Mouse (Mus musculus): ENCODE data around the gene Hrc.

The Hrc gene

DNA sequence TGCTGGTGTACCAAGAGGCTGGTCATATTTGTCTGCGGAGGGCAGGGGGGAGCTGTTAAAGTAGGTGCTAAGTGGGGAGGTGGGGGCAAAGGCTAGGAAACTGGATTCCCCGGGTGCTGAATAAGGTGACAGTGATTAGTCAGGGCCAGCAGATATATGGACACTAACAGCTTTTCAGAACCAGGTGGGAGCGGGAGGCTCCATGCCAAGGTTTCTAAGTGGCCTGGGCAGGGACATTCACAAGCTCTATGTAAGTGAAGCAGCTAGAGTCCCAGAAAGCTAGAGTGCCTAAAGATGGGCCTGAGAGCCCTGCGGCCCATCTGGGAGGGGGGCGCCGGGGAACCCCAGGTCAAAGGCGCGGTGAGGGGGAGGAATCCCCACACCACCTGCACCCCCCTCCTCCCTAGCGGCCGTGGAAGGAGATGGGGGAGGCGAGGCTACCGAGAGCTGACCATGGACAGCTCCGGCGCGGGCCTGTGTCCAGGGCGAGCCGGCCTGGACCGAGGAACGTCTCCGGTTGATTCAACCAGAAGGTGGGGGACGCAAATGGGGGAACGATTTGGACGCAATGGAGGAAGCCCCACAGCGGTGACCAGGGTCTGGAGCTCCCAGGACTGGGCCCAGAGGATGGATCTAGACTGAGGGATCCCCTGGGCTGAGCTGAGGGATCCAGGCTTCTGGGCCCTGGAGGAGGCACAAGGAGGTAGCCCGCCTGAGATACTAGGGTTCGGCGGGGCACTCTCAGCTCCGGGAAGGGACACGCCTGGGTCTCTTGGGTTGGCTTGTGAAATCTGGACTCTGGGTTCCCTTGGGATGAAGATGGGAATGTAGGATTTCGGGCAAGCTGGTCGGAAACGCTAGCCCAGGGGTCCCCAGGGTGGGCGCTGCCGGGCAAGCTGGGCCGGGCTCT is 30.9 kb downstream of the Hrc start:
- peak; percentile 67 for DNase-seq (ENCODE audit: low spot score)

DNA sequence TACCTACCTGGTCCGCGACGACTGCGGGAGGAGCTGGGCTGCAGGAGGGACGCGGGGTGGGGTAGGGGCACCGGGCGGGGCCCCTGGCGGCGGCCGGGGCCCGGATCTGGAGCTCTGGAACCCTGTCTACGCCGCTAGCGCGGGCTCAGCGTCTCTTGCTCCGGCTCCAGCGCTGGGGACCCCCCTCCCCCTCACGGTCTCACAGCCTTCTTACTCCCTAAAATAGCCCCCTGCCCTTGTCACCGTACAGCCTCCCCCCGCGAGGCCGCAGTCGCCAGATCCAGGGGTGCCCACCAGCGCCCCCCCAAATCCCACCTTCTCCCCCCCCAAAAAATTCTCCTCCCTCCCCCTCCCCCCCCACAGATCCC is 31.5 kb downstream of the Hrc start, which contains the start of gene Ppfia3:
Gene Ppfia3, minus strand, starts transcription at position 368 of the 368 bp plus-strand sequence.
- no peak for DNase-seq (ENCODE audit: low spot score)

DNA sequence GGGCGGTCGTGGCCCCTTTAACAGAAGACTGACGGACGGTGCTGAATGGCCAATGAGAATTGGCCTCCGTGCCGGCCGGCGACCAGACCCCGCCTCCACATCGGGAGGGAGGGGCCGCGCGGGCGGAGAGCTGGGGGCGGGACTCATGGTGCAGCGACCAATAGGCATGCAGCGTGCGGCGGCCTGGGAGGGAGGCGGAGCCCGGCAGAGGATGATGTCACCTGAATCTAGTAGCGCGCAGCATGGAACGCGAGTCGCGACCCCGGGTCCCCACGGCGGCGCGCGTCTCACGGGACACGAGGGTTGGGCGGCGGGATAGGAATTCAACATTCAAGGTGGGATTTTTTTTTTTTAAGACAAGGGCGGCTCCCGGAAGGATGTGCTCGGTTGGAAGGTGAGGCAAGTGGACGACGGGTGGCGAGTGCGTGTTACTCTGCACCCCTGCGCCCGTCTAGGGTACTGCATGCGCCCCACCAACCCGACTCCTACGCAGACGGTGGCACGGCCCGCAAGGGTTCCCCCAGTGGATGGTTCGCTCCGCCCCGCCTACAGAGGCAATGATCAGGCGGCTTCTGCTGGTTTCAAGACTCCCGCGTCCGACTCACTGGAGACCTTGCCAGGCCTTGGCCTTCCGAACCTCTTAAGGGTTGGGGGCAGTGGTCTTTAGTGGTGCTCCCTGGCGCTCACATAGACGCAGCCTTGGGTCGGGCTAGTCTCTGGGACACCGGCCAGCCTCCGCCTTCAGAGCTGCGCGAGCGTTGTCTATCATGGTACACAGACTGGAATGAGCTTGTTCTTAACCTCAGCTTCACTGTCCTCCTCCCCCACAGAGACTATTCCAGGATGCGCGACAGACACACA is 32.2 kb downstream of the Hrc start:
- peak; percentile 96 for DNase-seq (ENCODE audit: low spot score)

DNA sequence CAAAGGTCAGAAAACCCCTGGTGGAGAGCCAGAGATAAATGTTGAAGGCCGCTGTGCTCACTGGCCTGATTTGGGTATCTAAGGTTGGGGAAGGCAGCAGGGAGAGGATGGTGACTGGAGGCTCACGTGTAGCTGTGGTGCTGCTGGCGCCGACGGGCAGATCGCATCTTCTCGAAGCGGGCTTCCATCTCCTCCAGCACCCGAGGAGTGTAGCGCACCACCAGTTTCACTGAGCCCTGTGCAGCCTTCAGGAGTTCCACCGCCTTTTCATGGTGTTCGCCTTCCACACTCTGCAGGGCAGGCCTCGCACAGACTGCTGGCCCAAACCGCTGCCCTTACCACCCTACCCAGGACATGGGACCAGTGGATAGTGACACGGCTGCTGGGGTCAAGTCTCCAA is 33.1 kb downstream of the Hrc start:
- no peak for DNase-seq (ENCODE audit: low spot score)

DNA sequence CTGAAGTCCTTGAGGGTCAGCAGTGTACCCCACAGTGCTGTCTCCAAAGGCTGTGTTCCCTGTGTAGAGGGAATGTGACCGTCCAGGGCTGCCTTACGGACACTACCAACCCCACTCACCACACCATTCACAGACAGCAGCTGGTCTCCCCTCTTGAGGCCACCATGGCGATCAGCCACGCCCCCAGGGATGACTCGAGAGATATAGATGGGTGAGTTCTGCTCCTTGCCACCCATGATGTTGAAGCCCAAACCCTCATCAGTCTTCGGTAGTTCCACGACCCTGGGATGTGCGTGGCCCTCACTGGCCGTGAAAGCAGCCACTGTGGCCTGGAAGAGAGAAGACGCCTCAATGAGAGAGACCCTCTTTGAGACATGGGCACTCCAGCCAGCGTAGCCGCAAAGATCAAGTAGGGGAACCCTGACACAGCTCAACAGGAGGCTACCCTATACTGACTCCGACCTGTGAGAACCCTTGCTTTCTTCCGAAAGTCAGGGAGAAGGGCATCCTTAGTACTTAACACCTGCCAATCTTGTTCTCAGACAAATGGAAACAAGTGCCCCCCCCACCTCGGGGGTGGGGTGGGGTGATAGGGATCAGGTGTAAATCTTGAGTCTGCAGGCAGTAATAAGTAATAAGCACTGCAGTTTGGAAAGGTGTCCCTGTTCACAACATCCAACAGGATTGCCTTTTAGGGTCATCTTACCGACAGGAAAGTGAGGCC is 34.1 kb downstream of the Hrc start:
- DNase-seq (ENCODE audit: low spot score) = no peak

DNA sequence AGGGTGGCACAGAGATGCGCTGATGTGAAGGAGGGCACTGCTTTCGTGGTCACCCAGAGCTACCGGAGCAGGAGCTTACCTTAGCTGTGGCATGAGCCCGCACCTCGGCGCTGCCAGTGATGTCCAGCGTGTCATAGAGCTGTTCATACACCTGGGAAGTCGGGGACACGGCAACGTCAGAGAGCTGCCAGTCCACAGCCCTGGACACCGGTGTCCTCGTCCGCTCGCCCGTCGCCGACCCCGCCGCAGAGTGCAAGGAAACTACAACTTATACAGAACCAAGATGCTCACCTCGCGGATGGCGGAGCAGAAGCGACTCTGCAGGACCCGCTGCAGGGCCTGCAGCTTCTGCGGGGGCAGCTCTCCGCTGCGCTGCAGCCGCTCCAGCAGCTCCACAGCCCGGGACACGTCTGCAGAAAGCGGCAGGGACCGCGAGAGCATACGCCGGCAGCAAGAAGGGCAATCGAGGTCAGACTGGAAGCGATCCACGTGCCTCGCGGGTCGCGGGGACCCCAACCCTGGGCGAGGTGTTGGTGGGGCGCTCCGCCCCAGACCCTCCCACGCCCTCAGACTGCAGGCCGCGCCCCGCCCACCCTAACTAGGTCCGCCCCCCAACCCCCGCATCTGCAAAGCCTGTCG is 34.9 kb downstream of the Hrc start:
- DNase-seq (ENCODE audit: low spot score) = no peak

DNA sequence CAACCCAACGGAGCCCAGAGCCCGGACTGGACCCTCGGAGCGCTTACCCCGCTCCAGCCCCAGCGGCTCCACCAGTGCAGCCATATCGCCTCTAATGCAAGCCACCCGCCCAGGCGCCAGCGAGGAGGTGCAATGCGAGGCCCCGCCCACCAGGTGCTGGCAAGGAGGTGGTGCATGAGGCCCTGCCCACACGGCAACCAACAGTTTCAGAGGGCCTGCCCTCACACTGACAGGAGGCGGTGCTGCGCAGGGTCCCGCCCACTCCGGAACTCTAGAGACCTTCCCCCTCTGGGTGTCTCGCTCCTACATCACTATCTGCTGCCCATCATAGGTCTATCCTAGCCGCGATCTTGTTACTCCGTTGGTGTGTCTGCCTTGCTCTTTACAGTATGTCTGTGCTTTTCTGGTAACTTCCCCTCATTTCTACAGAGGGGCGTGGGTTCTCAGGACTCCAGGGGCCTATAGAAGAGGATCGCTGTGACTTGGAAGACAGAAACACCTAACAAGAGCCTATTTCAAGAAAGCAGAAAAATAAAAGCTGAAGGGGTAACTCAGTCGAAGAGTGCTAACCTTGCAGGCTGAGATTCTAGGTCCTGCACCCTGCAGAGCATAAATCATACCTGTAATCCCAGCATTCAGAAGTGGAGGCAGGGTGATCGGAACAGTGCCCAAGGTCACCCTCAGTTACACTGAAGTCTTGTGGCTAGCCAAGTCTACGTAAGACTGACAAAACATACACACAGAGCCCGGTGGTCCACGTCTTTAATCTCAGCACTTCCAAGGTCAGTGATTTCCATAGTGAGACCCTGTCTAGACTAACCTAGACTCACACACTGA is 35.6 kb downstream of the Hrc start, which contains the start of gene Lin7b:
Gene Lin7b, minus strand, starts transcription at position 109 of the 837 bp plus-strand sequence.
- DNase-seq (ENCODE audit: low spot score) = peak; percentile 92

DNA sequence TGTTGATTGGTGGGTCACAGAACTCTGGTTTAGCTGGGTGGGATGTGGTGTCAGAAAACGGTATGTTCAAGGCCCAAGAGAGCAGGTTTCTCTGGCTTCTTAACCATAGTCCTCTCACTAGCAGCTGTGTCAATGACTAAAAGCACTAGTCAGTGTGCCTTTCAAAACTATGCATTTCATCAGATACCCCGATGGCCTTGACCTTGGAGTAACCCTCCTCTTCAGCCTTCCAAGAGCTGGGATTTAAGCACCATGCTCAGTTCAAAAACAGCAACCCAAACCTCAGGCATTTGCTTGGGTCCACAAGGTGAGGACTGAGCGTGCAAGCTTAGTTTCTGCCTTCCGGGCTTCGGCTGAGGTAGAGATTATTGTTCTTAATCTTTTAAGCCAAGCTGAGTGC is 37.3 kb downstream of the Hrc start:
- no peak for DNase-seq (ENCODE audit: low spot score)

DNA sequence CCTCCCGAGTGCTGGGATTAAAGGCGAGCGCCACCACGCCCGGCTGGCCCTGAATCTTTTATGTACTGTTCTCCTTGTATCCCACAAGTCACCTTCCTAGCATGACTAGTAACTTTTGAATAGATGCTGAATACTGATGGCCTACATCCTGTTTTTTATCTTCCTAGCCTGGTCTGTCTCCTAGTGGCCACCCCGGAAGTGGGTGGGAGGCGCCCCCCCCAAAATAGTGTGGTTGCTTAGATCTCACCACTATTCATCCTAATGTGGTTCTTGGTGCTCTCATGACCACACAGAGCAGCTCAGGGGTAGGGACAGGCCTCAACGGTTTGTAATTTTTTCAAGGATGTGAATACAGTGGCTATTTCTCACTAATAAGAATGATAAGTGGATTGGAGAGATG is 39.5 kb downstream of the Hrc start:
- no peak for DNase-seq (ENCODE audit: low spot score)

DNA sequence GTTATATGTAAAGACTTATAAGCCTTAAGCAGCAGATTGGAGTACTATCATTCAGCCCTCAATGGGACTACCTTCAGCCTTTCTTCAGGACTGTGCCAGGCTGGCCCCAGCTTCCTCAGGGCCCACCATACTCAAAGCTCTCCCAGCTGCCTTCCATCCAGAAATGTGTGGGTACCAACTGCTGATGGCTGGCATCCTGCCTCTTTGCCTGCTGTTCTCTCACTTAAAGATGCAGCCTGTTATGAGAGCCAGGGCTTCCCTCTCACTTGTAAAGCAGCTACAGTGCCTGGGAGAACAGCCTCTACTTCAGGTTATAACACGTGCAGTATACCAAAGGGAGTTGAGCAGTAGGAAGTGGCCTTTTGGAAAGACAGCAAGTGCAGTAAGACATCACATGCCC is 41.0 kb downstream of the Hrc start:
- no peak for DNase-seq (ENCODE audit: low spot score)

DNA sequence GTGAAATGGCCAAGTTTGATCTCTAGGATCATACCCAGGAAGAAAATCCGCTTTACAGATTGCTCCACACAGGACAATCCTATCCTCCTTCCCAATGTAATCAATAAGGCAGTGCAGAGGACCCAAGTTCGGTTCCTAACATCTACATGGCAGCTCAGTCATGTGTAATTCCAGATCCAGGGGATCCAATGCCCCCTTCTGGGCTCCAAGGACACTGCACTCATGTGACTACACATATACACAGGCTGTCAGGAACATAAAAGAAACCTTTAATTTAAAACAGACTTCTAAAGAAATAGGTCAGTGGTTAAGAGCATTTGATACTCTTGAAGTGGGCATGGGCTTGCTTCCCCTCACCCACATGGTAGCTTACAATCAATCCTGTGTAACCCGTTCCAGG is 51.0 kb downstream of the Hrc start:
- peak; percentile 48 for DNase-seq (ENCODE audit: low spot score)
